Mouse (Mus musculus): Measurements from ENCODE around the gene Adamts14.
A peak's percentile ranks its signal among the peaks of the same experiment; 100 is the strongest.

Adamts14 gene

GRCm38 (mm10) chr10:61176221-61176790 is 96.9 kb downstream of the Adamts14 start:
- DNase-seq: no peak

- no peak for DNase-seq
These were observed 97.6 kb downstream of the Adamts14 start for GRCm38 (mm10) chr10:61175442-61176204.

DNA sequence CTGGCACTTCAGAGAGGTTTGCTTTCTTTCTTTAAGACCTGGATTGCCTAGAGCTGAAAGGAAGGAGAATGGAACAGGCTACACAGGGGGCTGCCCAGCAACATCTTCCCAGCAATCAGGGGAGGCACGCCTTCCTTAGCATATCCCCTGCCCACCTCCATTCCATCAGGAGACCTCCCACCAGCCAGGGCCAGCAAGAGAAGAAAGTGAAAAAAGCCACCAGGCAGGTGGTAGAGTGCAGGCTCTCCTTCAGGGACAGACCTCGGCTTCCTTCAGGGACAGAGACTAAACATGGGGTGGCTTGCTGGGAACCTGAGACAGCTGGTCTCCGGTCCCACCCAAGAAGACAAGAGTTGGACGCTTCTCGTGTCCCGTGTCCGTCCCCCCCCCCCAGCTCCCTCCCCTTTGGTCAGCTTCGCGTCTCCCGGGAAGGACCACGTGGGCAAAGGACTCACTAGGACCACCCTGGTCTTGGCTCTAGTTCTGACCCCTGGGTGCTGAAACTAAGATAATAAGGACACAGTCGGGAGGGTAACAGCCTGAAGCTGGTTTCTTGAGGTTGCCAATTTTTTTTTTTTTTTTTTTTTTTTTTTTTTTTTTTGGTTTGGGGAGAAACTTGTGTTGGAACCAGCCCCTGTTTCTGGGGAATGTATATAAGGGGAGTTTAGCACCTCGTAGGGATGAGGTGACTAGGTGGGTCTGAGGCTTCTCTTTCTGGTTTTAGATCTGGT is 98.4 kb downstream of the Adamts14 start:
- no peak for DNase-seq

- no peak for DNase-seq
These were observed 100.7 kb downstream of the Adamts14 start for GRCm38 (mm10) chr10:61172496-61172895.

- no peak for DNase-seq
These were observed 101.6 kb downstream of the Adamts14 start, which contains the start of gene Tbata for GRCm38 (mm10) chr10:61171654-61172053. Gene Tbata, plus strand, starts transcription at chr10:61171954.

- DNase-seq: no peak
These were observed 104.8 kb downstream of the Adamts14 start for GRCm38 (mm10) chr10:61168393-61168792.

DNA sequence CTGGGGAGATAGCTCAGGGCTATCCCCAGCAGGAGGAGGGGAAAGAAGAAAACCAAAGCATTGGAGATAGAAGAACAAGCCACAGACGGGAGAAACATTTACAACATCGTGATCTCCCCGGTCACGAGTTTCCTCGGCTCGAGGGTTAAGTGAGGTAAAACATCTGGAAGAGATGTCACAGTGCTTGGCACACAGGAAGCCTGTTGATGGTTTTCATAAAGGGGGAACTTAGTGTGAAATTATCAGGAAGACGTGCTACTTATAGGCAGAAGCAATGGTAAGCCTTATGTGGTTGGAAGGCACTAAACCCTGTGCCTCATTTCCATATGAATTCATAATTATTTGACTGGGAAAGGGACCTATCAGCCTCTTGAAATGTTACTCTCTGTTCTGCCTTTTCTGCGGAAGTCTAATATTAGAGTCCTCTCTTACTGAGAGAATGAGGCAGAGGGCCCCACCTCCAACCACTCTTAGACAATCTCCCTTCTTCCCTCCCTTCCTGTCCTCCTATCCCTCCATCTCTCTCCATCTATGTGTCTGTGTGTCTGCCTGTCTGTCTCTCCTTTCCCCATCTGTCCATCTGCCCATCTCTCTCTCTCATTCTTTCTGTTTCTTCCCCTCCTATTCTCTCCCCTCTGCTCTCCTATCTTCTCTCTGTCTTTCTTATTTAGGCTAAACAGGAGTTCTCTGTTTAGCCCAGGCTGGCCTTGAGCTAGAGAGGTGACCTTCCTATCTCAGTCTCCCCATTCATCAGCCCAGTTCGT is 105.7 kb downstream of the Adamts14 start:
- no peak for DNase-seq

- peak; percentile 47 for DNase-seq
These were observed 110.9 kb downstream of the Adamts14 start for GRCm38 (mm10) chr10:61162366-61162765.

GRCm38 (mm10) chr10:61160671-61161070 is 112.6 kb downstream of the Adamts14 start:
- DNase-seq: peak; percentile 13

- DNase-seq: no peak
These were observed 113.1 kb downstream of the Adamts14 start for GRCm38 (mm10) chr10:61160089-61160488.

GRCm38 (mm10) chr10:61158594-61158993 is 114.6 kb downstream of the Adamts14 start:
- DNase-seq: no peak

DNA sequence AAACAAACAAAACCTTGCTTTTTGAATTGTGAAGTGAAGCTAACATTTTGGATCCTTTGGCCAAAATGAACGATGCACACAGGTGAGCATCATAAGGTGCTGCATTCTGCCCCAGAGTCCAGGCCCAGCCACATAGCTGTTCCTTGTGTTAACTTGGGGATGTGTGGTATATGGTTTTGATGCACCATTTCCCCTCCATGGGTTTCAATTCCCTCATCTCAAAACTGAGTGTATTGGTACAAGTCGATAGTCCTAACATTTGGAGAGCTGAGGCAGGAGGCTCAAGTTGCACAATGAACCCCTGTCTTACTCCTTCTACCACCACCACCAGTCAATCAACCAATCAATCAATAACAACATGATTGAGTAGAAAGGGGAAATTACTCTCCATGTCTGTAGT is 116.8 kb downstream of the Adamts14 start:
- DNase-seq: no peak

DNA sequence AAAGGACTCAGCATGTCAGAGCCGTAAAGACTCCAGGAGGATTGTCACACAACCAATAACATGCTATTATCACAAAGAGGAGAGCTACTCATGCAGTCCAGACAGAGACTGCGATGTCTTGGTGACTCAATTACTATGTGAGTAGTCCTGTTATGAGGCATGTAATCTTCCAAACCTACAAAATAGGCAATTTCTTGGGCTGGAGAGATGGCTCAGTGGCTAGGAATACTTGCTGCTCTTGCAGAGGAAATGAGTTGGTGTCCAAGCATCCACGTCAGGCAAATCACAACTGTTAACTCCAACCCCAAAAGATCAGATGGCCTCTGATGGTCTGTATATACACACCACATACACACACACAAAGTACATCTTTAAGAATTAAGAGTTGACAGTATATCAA is 117.6 kb downstream of the Adamts14 start:
- DNase-seq: no peak

DNA sequence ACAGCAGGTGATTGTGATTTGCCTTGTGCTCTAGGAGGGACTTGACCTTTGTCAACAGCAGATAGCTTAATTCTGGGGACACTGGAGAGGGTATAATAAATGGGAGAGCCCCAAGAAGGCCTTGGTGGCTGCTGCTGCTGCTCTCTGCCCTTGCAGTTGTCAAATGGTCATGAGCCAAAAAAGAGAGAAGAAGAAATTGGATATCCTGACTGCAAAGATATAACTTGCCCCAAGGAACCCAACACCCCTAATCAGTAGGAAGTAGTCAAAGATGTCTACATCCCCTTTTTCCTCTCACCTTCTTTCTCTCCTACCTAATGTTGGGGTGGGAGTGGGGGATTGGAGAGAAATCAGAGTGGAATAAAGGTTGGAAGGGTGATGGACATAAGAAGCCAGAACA is 121.1 kb downstream of the Adamts14 start:
- DNase-seq: no peak

GRCm38 (mm10) chr10:61150616-61151015 is 122.6 kb downstream of the Adamts14 start:
- no peak for DNase-seq

DNA sequence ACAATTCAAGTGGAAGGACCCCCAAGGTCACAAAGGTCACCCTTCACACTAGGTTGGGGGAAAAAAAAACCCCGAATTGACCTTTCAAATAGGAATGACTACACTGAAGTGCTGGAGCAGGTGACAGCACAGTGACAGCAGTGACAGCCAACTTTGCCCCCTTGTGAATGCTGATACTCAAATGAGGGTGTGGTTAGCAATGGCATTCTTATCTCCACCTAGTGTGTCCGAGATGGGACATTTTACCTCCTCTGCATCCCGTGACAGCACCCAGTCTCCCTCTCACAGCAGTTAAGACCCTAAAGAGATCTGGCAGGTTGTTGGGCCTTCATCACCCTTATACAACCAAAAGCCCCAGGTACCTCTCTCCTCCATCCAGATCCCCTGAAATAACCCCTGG is 123.8 kb downstream of the Adamts14 start:
- no peak for DNase-seq

DNA sequence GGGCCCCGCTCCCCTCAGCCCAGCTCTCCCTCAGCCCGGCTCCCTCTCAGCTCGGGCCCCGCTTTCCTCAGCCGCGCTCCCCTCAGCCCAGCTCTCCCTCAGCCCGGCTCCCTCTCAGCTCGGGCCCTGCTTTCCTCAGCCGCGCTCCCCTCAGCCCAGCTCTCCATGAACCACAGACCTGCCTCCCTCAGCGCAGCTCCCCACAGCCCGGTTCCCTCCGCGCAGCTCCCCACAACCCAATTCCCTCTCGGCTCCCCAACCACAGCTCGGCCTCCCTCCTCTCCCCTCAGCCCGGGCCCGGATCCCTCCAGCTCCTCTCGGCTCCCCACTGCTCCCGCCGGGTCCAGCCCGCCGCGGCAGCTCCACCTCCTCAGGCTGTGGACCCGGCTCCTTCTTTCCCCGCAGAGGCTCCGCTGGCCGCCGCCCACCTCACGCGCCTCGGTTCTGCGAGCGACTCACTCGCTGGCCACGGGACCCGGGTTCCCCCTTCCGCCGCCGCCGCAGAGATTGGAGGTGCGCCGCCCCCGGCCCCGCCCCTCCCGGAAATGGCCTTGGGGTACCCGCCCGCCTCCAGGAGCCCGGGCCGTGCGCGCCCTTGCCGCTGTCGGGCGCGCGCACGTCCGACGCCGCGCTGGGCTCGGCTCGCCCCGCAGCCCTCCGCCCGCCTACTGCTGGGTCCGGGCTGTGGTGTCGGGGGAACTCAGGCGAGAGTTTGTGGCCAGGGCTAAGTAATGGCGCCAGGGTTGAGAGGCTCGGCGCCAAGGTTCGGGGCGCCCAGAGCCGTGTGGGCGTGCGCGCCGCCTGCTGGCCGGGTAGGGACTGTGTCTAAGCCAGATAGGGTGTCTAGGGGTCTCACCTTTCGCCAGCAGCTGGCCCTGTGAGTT is 125.8 kb downstream of the Adamts14 start, which contains the start of gene Sgpl1:
Gene Sgpl1 (minus strand): TSS at position 547 of the 884 bp plus-strand sequence.
- DNase-seq: peak; percentile 84

All from kidney, adult 11 months (tissue).